Mouse (Mus musculus): ENCODE data around the gene Opn1sw.
"Not testable (repeated sequence)": the region's sequence is repeated elsewhere in the genome, so short reads cannot be mapped to it uniquely, and the experiment has no call there.

Opn1sw gene

GRCm38 (mm10) chr6:29347189-29347588 is 41.1 kb downstream of the Opn1sw start:
- ATAC-seq (ENCODE audit: low TSS enrichment), result no peak

DNA sequence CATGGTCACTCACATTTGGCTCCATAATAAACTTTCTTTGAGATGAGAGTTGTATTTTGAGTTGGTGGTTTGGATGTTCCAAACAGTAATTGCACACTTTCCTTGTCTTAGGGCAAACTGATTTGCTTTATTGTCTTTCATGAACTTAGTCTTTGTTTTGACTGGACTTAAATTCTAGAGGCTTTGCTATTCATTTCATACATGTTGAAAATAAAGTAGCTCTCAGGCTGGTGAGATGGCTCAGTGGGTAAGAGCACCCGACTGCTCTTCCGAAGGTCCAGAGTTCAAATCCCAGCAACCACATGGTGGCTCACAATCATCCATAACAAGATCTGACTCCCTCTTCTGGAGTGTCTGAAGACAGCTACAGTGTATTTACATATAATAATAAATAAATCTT is 41.8 kb downstream of the Opn1sw start:
- not testable (repeated sequence) for ATAC-seq (ENCODE audit: low TSS enrichment)

GRCm38 (mm10) chr6:29329514-29329913 is 58.8 kb downstream of the Opn1sw start:
- no peak for ATAC-seq (ENCODE audit: low TSS enrichment)

GRCm38 (mm10) chr6:29326961-29327360 is 61.3 kb downstream of the Opn1sw start:
- no peak for ATAC-seq (ENCODE audit: low TSS enrichment)

Data from frontal cortex, adult (tissue).